Mouse (Mus musculus) right cerebral cortex, postnatal 10 days (tissue): ENCODE results near the gene Gnrhr.

ENCODE experiments used
- DNase-seq, 2 experiments: peaks; one replicate each; pipeline ENCODE4 v3.0.0; 2021; ENCODE audit warnings: low spot score in 2 of 2

Gene Gnrhr

GRCm38 (mm10) chr5:86197801-86198200, at the start of gene Gnrhr:
Gnrhr (minus strand) TSS chr5:86197901.
- no peak for DNase-seq

- peak; percentile 18 to 25 for DNase-seq
Measured at GRCm38 (mm10) chr5:86246559-86246958, 48.9 kb upstream of the Gnrhr start.

GRCm38 (mm10) chr5:86244880-86245279, 47.2 kb upstream of the Gnrhr start:
- DNase-seq = no peak

- no peak for DNase-seq
Measured at GRCm38 (mm10) chr5:86244275-86244674, 46.6 kb upstream of the Gnrhr start.

GRCm38 (mm10) chr5:86227156-86227853, 29.6 kb upstream of the Gnrhr start:
- no peak for DNase-seq

GRCm38 (mm10) chr5:86191356-86191755, 6.3 kb downstream of the Gnrhr start:
- no peak for DNase-seq

GRCm38 (mm10) chr5:86190770-86191169, 6.9 kb downstream of the Gnrhr start:
- DNase-seq = no peak

GRCm38 (mm10) chr5:86190290-86190689, 7.4 kb downstream of the Gnrhr start:
- DNase-seq = no peak

GRCm38 (mm10) chr5:86187441-86187840, 10.3 kb downstream of the Gnrhr start:
- peak in 1 of 2 experiments; percentile 30 for DNase-seq

- DNase-seq = no peak
Measured at GRCm38 (mm10) chr5:86173778-86174177, 23.9 kb downstream of the Gnrhr start.

- peak; percentile 99 for DNase-seq
Measured at GRCm38 (mm10) chr5:86172449-86173161, 25.1 kb downstream of the Gnrhr start, which contains the start of gene Uba6. Uba6 (minus strand) TSS chr5:86172803.

GRCm38 (mm10) chr5:86172088-86172448, 25.6 kb downstream of the Gnrhr start:
- peak in 1 of 2 experiments; percentile 56 for DNase-seq
